Mouse (Mus musculus): ENCODE results near the gene Zbtb26.

The Zbtb26 gene

DNA sequence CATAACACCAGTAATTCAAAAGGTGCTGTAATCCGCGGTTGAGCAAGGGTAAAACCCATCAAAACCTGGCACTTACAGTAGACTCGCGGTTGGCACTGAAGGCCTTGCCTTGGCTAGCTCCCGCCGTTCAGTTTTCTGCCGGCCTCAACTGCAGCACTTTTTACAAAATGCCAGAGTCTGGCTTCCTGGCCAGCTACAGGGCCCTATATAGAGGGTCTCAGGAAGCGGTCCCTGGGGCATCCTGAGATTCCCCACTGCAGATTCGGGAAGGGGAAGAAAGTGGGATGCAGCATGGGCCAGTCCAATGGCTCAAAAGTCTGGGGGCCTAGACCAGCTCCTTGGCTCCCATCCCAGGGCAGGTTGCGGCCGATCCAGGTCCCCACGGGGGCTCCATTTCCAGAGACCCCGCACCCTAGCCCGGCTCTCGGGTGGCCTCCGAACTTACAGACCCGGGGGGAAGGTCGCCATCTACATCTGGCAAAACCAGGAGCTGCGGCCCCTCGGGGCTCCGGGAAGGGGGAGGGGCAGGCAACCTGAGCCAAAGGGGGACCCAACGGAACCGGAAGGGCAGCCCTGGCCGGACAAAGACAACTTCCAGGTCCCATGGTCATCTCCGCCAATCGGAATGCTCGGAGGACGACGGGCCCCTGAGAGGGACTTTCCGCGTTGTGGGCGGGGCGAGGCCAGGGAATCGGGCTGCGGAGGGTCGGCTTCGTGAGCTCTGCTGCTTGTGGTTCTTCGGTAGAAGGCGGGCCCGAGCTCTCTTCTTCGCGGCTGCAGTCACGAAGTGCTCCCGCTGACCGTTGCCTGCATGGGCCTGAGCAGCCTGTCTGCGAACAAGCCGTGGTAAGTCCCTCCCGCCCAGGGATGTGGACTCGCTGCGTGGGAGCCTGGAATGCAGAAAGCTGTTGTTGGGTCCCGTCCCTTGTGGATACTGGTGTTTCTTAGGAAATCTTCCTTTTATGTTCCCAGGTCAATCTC is at the start of gene Zbtb26, which contains the start of the genes Zbtb6 and Rabgap1:
Gene Zbtb26 (minus strand): TSS at position 525 of the 981 bp plus-strand sequence.
Gene Zbtb6 (minus strand): TSS at position 561 of the 981 bp plus-strand sequence.
Gene Rabgap1 (plus strand): TSS at position 669 of the 981 bp plus-strand sequence.
- DNase-seq (ENCODE audit: low read depth, low spot score): peak; percentile 84

GRCm38 (mm10) chr2:37488956-37489355 is 46.0 kb upstream of the Zbtb26 start:
- DNase-seq (ENCODE audit: low read depth, low spot score): no peak

DNA sequence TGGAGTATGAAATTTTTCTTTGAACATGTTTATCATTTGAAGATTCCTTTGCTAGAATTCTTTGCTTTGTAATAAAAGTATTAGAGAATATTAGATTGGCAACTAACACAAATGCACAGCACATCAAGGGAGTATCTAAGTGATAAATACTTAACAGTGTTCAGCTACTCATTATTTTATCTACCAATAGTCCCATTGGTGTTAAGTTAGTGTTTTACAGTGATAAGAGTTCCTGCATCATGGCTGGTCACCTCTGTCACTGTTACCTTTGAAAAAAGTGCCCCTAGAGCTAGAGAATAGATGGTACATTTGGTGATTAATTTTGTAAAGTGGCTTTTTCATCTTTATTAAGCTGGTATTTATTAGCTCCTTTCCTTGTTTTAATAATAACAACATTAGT is 43.5 kb upstream of the Zbtb26 start:
- no peak for DNase-seq (ENCODE audit: low read depth, low spot score)

DNA sequence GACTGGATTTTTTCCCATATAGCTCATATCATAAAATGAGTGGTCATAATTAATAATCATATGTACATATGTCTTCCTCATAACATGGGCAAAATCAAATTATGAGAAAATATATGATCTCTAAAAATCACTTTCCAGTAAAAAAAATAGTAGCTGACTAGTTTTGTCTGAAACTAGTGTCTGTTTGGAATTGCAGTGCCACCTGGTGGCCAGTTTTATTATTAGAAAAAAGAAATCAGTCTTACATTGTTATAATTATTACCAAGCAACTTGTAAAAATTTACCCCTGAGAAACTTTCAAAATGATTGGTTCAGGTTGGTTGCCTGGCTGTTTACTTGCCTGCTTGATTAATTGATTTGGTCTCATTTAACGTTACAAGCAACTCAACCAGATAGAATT is 42.4 kb upstream of the Zbtb26 start:
- DNase-seq (ENCODE audit: low read depth, low spot score): peak; percentile 16

- DNase-seq (ENCODE audit: low read depth, low spot score): no peak
These were observed 41.2 kb upstream of the Zbtb26 start for GRCm38 (mm10) chr2:37484165-37484564.

DNA sequence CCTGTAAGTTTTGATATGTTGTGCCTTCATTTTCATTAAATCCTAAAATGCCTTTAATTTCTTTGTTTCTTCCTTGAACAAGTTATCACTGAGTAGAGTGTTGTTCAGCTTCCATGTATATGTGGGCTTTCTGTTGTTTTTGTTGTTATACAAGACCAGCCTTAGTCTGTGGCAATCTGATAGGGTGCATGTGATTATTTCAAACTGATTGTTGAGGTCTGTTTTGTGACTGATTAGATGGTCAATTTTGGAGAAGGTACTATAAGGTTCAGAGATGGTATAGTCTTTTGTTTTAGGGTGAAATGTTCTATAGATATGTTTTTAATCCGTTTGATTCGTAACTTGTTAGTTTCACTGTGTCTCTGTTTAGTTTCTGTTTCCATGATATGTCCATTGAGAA is 37.1 kb upstream of the Zbtb26 start:
- DNase-seq (ENCODE audit: low read depth, low spot score): no peak

- DNase-seq (ENCODE audit: low read depth, low spot score): no peak
These were observed 36.6 kb upstream of the Zbtb26 start for GRCm38 (mm10) chr2:37479559-37479958.

GRCm38 (mm10) chr2:37466266-37466665 is 23.3 kb upstream of the Zbtb26 start:
- no peak for DNase-seq (ENCODE audit: low read depth, low spot score)

DNA sequence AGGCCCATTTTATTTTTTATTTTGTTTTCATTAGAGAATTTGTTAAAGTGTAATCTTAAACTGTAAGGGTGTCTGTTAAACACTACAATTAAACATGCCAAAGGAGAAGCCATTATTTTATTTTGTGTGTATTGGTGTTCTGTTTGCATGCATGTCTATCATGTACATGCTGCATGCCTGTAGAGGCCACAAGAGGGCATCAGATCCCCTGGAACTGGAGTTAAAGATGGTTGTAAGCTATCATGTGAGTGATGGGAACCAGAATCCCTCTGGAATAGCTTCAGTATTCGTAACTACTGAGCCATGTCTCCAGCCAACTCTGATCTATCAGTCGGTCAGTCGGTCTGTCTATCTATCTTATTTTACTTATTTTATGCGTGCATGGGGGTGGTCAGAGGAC is 17.8 kb upstream of the Zbtb26 start:
- DNase-seq (ENCODE audit: low read depth, low spot score): no peak

DNA sequence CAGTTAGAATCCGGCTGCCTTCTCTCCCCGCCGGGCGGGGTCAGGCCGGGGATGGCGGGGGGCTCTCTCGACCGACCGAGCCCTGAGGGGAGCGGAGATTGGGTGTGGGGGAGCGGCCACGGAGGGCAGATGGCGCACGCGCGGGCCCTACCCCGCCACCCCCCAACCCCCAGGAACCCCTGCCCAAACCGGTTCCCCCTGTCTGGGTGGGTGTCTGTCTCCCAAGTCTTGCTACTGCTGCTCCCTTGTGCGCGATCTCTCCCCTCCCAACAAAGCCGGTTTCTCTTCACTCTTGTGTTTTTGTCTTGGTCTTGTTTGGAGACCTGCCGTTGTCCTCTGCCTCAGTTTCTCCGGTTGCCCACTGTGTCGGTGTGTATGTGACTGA is 9.4 kb upstream of the Zbtb26 start:
- no peak for DNase-seq (ENCODE audit: low read depth, low spot score)

DNA sequence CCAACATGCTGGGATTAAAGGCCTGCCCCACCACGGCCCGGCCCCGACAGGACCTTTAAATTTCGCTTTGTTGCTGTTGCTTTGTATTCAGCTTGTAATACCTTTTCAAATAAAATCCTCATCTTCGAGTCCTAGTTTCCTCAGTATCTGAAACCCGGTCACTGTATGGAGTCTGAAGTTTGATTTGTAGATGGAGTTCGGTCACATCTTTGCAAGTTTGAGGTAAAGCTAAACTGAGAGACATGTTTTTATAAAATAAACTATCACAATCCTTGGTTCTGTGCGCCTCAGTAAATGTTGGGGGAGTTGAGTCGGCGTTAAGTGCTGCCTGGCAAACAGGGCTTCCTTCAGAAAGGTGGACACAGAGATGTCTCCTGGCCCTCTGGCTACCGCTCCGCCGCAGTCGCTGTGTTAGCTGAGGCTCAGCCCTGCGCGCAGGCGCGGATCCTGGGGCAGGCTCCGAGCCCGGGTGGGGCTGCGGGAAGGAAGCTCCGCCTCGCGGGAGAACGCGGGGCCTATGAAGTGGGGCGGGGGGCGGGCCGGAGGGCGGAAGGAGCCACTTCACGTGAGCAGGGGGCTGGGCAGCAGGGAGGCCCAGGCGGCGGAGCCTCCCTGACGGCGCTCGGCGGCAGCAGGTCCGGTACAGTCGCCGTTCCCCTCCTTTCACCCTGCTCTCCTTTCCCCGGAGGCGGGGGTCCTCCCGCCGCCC is 8.9 kb upstream of the Zbtb26 start:
- DNase-seq (ENCODE audit: low read depth, low spot score): peak; percentile 88

- no peak for DNase-seq (ENCODE audit: low read depth, low spot score)
These were observed 11.3 kb downstream of the Zbtb26 start for GRCm38 (mm10) chr2:37431609-37432008.

GRCm38 (mm10) chr2:37430593-37431464 is 12.1 kb downstream of the Zbtb26 start:
- peak; percentile 89 for DNase-seq (ENCODE audit: low read depth, low spot score)

DNA sequence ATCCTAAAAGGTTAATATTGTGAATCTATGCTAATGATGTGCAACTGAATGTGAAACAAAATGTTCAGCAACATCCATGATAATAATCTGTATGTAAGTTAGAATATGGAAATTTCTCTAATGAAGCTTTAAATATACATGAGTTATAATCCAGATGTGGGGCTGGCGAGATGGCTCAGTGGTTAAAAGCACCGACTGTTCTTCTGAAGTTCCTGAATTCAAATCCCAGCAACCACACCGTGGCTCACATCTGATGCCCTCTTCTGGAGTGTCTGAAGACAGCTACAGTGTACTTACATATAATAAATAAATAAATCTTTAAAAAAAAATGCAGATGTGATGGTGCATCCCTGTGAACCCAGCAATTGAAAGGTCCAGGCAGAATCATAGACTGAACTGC is 19.3 kb downstream of the Zbtb26 start:
- DNase-seq (ENCODE audit: low read depth, low spot score): no peak

GRCm38 (mm10) chr2:37422306-37423304 is 20.3 kb downstream of the Zbtb26 start, which contains the start of gene Rc3h2:
Gene Rc3h2 (minus strand): TSS chr2:37422903.
- DNase-seq (ENCODE audit: low read depth, low spot score): peak; percentile 97

GRCm38 (mm10) chr2:37421903-37422302 is 21.0 kb downstream of the Zbtb26 start:
- DNase-seq (ENCODE audit: low read depth, low spot score): no peak

- no peak for DNase-seq (ENCODE audit: low read depth, low spot score)
These were observed 47.4 kb downstream of the Zbtb26 start for GRCm38 (mm10) chr2:37395539-37395938.

GRCm38 (mm10) chr2:37382921-37383320 is 60.0 kb downstream of the Zbtb26 start:
- no peak for DNase-seq (ENCODE audit: low read depth, low spot score)

Data from brain, embryonic 18.5 days (tissue).